Mouse (Mus musculus) lung, adult 2 months (tissue): ENCODE results near the gene Nicn1.
A peak's percentile ranks its signal among the peaks of the same experiment; 100 is the strongest.

ENCODE experiments used
- CTCF ChIP-seq: fragments of 200-500 bp; IDR thresholded peaks from 2 replicates; pipeline ENCODE4 v1.5.1; 2011; ENCODE audit warnings: mild to moderate bottlenecking, low read length, control low read depth; ENCODE audit not compliant: insufficient read depth
- POLR2A ChIP-seq: fragments of 200-500 bp; IDR thresholded peaks from 2 replicates; pipeline ENCODE4 v1.6.1; 2011; ENCODE audit warnings: low read depth, mild to moderate bottlenecking, control low read depth, low read length, borderline replicate concordance; ENCODE audit errors: extremely low read depth

- TF ChIP-seq CTCF: no peak
- peak; percentile 98 for TF ChIP-seq POLR2A
These were observed 15.6 kb downstream of the Nicn1 start, which contains the start of the genes Rhoa and Tcta for GRCm38 (mm10) chr9:108305629-108306520.
